Mouse (Mus musculus): ENCODE measurements around the gene Slc2a8.

Slc2a8 gene

GRCm38 (mm10) chr2:32928947-32929829 is 52.7 kb downstream of the Slc2a8 start:
- DNase-seq = no peak

- peak; percentile 87 to 90 for DNase-seq
Measured at GRCm38 (mm10) chr2:32928235-32928946, 53.5 kb downstream of the Slc2a8 start.

- no peak for DNase-seq
Measured at GRCm38 (mm10) chr2:32927624-32928234, 54.2 kb downstream of the Slc2a8 start.

GRCm38 (mm10) chr2:32926330-32927075 is 55.4 kb downstream of the Slc2a8 start:
- peak in 1 of 2 experiments; percentile 34 for DNase-seq

- no peak for DNase-seq
Measured at GRCm38 (mm10) chr2:32924306-32924844, 57.5 kb downstream of the Slc2a8 start.

GRCm38 (mm10) chr2:32923551-32924250 is 58.2 kb downstream of the Slc2a8 start:
- no peak for DNase-seq

Measured in kidney, postnatal 4 days (tissue).